Mouse (Mus musculus) kidney, postnatal 25 days (tissue): ENCODE measurements at regions not wholly inside any gene's neighbourhood (a gene's known extent, or its start where the extent isn't known, plus 50 kb on each side); places are given as distances from the start of the nearest gene placed in this dataset.

Experiments used
- DNase-seq, 2 experiments: peaks; one replicate each; pipeline ENCODE4 v3.0.0; 2021; ENCODE audit warnings: mixed read lengths in 2 of 2

- DNase-seq: peak in 1 of 2 experiments; percentile 25
Measured at GRCm38 (mm10) chr2:173456083-173456482, 66.3 kb upstream of the 1700021F07Rik start.

- DNase-seq: peak in 1 of 2 experiments; percentile 35
Measured at GRCm38 (mm10) chr2:173456924-173457623, 65.3 kb upstream of the 1700021F07Rik start.

- peak in 1 of 2 experiments; percentile 15 for DNase-seq
Measured at GRCm38 (mm10) chr2:173457624-173458320, 64.6 kb upstream of the 1700021F07Rik start.

- peak in 1 of 2 experiments; percentile 17 for DNase-seq
Measured at GRCm38 (mm10) chr2:173458861-173459260, 63.5 kb upstream of the 1700021F07Rik start.

GRCm38 (mm10) chr2:173463313-173463712 is 59.1 kb upstream of the 1700021F07Rik start:
- DNase-seq: no peak

- no peak for DNase-seq
Measured at GRCm38 (mm10) chr2:173464562-173464961, 57.8 kb upstream of the 1700021F07Rik start.

GRCm38 (mm10) chr2:173465006-173465620 is 57.3 kb upstream of the 1700021F07Rik start:
- DNase-seq: no peak

- no peak for DNase-seq
Measured at GRCm38 (mm10) chr2:173468136-173468535, 54.2 kb upstream of the 1700021F07Rik start.

- DNase-seq: no peak
Measured at GRCm38 (mm10) chr2:173469756-173470155, 52.6 kb upstream of the 1700021F07Rik start.
